31 mouse cellular contexts compared by ENCODE assay signal in genomic region chr4:141386150-141386549, GRCm38 (mm10). TPM values are rescaled to one million over a fixed set of nuclear protein-coding genes. Genes with fewer than 3 reads are reported as not detected.
DNase-seq lines count a peak whose midpoint lies in the region; ATAC-seq and TF ChIP-seq lines count a peak whose summit lies in the region.
"Had no signal": no experiment of that assay in that cellular context is flagged by ENCODE, and none has a peak within 500 bp of the region (broad histone marks: within the 10 kb centered on the region; RNA-seq: fewer than 3 reads in every experiment).

No protein-coding gene starts in this region.

- no peak overlapping the region for H3K27ac ChIP-seq in intestine, postnatal 0 days (ENCODE audit: low read depth, low read length)
- no peak overlapping the region for H3K27ac ChIP-seq in intestine, embryonic 15.5 days
- H3K27ac ChIP-seq in lung, embryonic 14.5 days (ENCODE audit: low read depth), result no peak overlapping the region
- H3K27ac ChIP-seq in ES-Bruce4 (ENCODE audit: insufficient read depth, low read length), result no peak overlapping the region
- H3K27ac ChIP-seq in embryonic fibroblast, embryonic 13.5 days (ENCODE audit: insufficient read depth, low read length), result no peak overlapping the region
- H3K27ac ChIP-seq: limb, embryonic 15.5 days; lung, embryonic 15.5 days; midbrain, embryonic 12.5 days had no signal

- H3K9ac ChIP-seq in intestine, postnatal 0 days (ENCODE audit: low read depth, low read length), result no peak overlapping the region
- H3K9ac ChIP-seq in intestine, embryonic 15.5 days, result no peak overlapping the region
- H3K9ac ChIP-seq in lung, embryonic 14.5 days, result no peak overlapping the region
- no peak overlapping the region for H3K9ac ChIP-seq in ES-Bruce4 (ENCODE audit: low read depth, poor library complexity, severe bottlenecking)
- H3K9ac ChIP-seq: limb, embryonic 15.5 days; lung, embryonic 15.5 days; midbrain, embryonic 12.5 days had no signal

- H3K4me1 ChIP-seq in intestine, postnatal 0 days (replicated peaks; ENCODE audit: control insufficient read depth, insufficient read depth, low read length), result 0 out of 2 replicates have a peak, but pooled peaks cover 5% of the 10 kb centered on the region
- peaks cover 9% of the 10 kb centered on the region for H3K4me1 ChIP-seq in intestine, embryonic 15.5 days (replicated peaks)
- H3K4me1 ChIP-seq in lung, embryonic 14.5 days (ENCODE audit: insufficient read depth), result peaks cover 6% of the 10 kb centered on the region; the same call in 1 of the 2 replicates
- peaks cover 4% of the 10 kb centered on the region for H3K4me1 ChIP-seq in ES-Bruce4 (ENCODE audit: control insufficient read depth, insufficient read depth, low read length)
- no peaks in the 10 kb centered on the region for H3K4me1 ChIP-seq in embryonic fibroblast, embryonic 13.5 days (ENCODE audit: control insufficient read depth, insufficient read depth, low read length)

- H3K4me3 ChIP-seq in intestine, postnatal 0 days (ENCODE audit: low read depth, low read length), result no peak overlapping the region
- H3K4me3 ChIP-seq in intestine, embryonic 15.5 days (replicated peaks), result no peak overlapping the region
- H3K4me3 ChIP-seq in lung, embryonic 14.5 days (ENCODE audit: low read depth, low read length), result no peak overlapping the region
- no peak overlapping the region for H3K4me3 ChIP-seq in ES-Bruce4 (ENCODE audit: low read depth, low read length)
- H3K4me3 ChIP-seq in embryonic fibroblast, embryonic 13.5 days (ENCODE audit: insufficient read depth, low read length), result no peak overlapping the region
- H3K4me3 ChIP-seq: limb, embryonic 15.5 days; lung, embryonic 15.5 days; midbrain, embryonic 12.5 days; myocyte had no signal

- H3K9me3 ChIP-seq in intestine, postnatal 0 days (ENCODE audit: control insufficient read depth), result no peaks in the 10 kb centered on the region
- no peaks in the 10 kb centered on the region for H3K9me3 ChIP-seq in intestine, embryonic 15.5 days
- no peaks in the 10 kb centered on the region for H3K9me3 ChIP-seq in lung, embryonic 14.5 days (ENCODE audit: low read depth, low read length)
- H3K9me3 ChIP-seq in ES-Bruce4 (replicated peaks; ENCODE audit: control insufficient read depth, insufficient read depth, low read length, poor library complexity, severe bottlenecking), result no peaks in the 10 kb centered on the region
- H3K9me3 ChIP-seq: G1E; limb, embryonic 15.5 days; lung, embryonic 15.5 days; midbrain, embryonic 12.5 days had no signal

- WGBS in intestine, postnatal 0 days, result 77% methylated on average over 7 of the region's 7 CpGs
- WGBS in intestine, embryonic 15.5 days, result 74% methylated on average over 7 of the region's 7 CpGs
- 68% methylated on average over 7 of the region's 7 CpGs for WGBS in lung, embryonic 14.5 days

- peak; percentile 39 for TF ChIP-seq CTCF in intestine, postnatal 0 days (IDR thresholded peaks at IDR 0.05; ENCODE audit: low read depth)
- 0 out of 2 replicates have a peak, but pooled peaks have one; percentile 19 for TF ChIP-seq CTCF in lung, embryonic 14.5 days (IDR thresholded peaks at IDR 0.05; ENCODE audit: low read depth)
- TF ChIP-seq CTCF in ES-Bruce4 (IDR thresholded peaks at IDR 0.05; ENCODE audit: low read depth, low read length), result peak; percentile 31
- peak; percentile 24; the same call in 1 of the 2 replicates for TF ChIP-seq CTCF in embryonic fibroblast, embryonic 13.5 days (IDR thresholded peaks at IDR 0.05; ENCODE audit: borderline replicate concordance, insufficient read depth, low read length)

- peaks cover 28% of the 10 kb centered on the region; the same call in 1 of the 2 replicates for H3K27me3 ChIP-seq in intestine, postnatal 0 days (replicated peaks; ENCODE audit: control insufficient read depth, insufficient read depth, low read length)
- peaks cover 26% of the 10 kb centered on the region for H3K27me3 ChIP-seq in intestine, embryonic 15.5 days (replicated peaks)
- H3K27me3 ChIP-seq in lung, embryonic 14.5 days (ENCODE audit: insufficient read depth, low read length), result peaks cover 25% of the 10 kb centered on the region
- H3K27me3 ChIP-seq in ES-Bruce4 (ENCODE audit: control insufficient read depth, insufficient read depth, low read length, poor library complexity, severe bottlenecking), result no peaks in the 10 kb centered on the region

- no peak for TF ChIP-seq EP300 in ES-Bruce4 (IDR thresholded peaks at IDR 0.05; ENCODE audit: insufficient read depth, low read depth, low read length)

- no peaks in the 10 kb centered on the region for H3K36me3 ChIP-seq in intestine, postnatal 0 days (ENCODE audit: control insufficient read depth, insufficient read depth)
- no peaks in the 10 kb centered on the region for H3K36me3 ChIP-seq in intestine, embryonic 15.5 days
- no peaks in the 10 kb centered on the region for H3K36me3 ChIP-seq in lung, embryonic 14.5 days (ENCODE audit: insufficient read depth)
- H3K36me3 ChIP-seq in ES-Bruce4 (ENCODE audit: control insufficient read depth, insufficient read depth, low read length, poor library complexity, severe bottlenecking), result no peaks in the 10 kb centered on the region
- H3K36me3 ChIP-seq: G1E; limb, embryonic 15.5 days; lung, embryonic 15.5 days; midbrain, embryonic 12.5 days had no signal

- H3K4me2 ChIP-seq in intestine, postnatal 0 days (replicated peaks; ENCODE audit: low read depth), result no peak overlapping the region
- no peak overlapping the region for H3K4me2 ChIP-seq in intestine, embryonic 15.5 days (replicated peaks)
- no peak overlapping the region for H3K4me2 ChIP-seq in lung, embryonic 14.5 days
- H3K4me2 ChIP-seq: limb, embryonic 15.5 days; lung, embryonic 15.5 days; midbrain, embryonic 12.5 days had no signal

- DNase-seq in lung, embryonic 14.5 days, result no peak
- no peak for DNase-seq in lung, postnatal 25 days (ENCODE audit: low spot score)
- DNase-seq in cerebellum, adult 11 months, result no peak
- no peak for DNase-seq in layer of hippocampus, adult 18-20 months (ENCODE audit: low spot score in 2 of 2)
- DNase-seq: adrenal gland, postnatal 36 days; cerebellum, adult 9-10 months; embryo, embryonic 11 days; kidney, adult 9 months; kidney, postnatal 4 days; right cerebral cortex, postnatal 14 days; spleen, adult 18-20 months; thymus, adult 18-20 months had no signal

- no peak for TF ChIP-seq POLR2A in ES-Bruce4 (IDR thresholded peaks at IDR 0.05; ENCODE audit: insufficient read depth, low read length)
- no peak for TF ChIP-seq POLR2A in embryonic fibroblast, embryonic 13.5 days (IDR thresholded peaks at IDR 0.05; ENCODE audit: low read depth, low read length)

- ATAC-seq in intestine, postnatal 0 days, result no peak
- no peak for ATAC-seq in intestine, embryonic 15.5 days
- ATAC-seq in lung, embryonic 14.5 days (ENCODE audit: insufficient read depth), result no peak

RNA-seq across cellular contexts. Expression of gene Clcnka, which starts 12.4 kb away (rescaled TPM):
- polyA plus RNA-seq in intestine, postnatal 0 days (2015; fragmentation: Nextera tagmentation; extraction: Ambion mirVana), result 0.14 TPM in 1 of 2 replicates, not detected in the other
- 0.06 and 0.08 TPM in 2 replicates for polyA plus RNA-seq in intestine, embryonic 15.5 days (2015; fragmentation: Nextera tagmentation; extraction: Ambion mirVana)
- 0.31 and 0.80 TPM in 2 replicates for polyA plus RNA-seq in lung, embryonic 14.5 days (2014; fragmentation: Nextera tagmentation; extraction: Ambion mirVana)
- polyA plus RNA-seq in ES-Bruce4 (2011; ENCODE audit: insufficient read depth, insufficient read length, low read depth, missing spikeins), result not detected in 2 replicates
- polyA plus RNA-seq in embryonic fibroblast, embryonic 13.5 days (2011; ENCODE audit: insufficient read length, low read depth, missing spikeins), result not detected in 2 replicates
- total RNA-seq in layer of hippocampus, adult 18-20 months (2021), result not detected
- total RNA-seq: adrenal gland, postnatal 36 days; G1E; gastrocnemius, adult 18-20 months; hematopoietic stem cell, adult 5-6 weeks; left cerebral cortex, postnatal 25 days had no signal
- polyA plus RNA-seq: C2C12; G1E; midbrain, embryonic 12.5 days had no signal

RNA-seq across cellular contexts. Expression of gene Fam131c, which starts 18.1 kb away (rescaled TPM):
- 1.4 and 2.4 TPM in 2 replicates for polyA plus RNA-seq in intestine, postnatal 0 days (2015; fragmentation: Nextera tagmentation; extraction: Ambion mirVana)
- 2.0 and 2.3 TPM in 2 replicates for polyA plus RNA-seq in intestine, embryonic 15.5 days (2015; fragmentation: Nextera tagmentation; extraction: Ambion mirVana)
- polyA plus RNA-seq in lung, embryonic 14.5 days (2014; fragmentation: Nextera tagmentation; extraction: Ambion mirVana), result 3.2 and 4.2 TPM in 2 replicates
- 3.0 and 3.6 TPM in 2 replicates for polyA plus RNA-seq in ES-Bruce4 (2011; ENCODE audit: insufficient read depth, insufficient read length, low read depth, missing spikeins)
- not detected in 2 replicates for polyA plus RNA-seq in embryonic fibroblast, embryonic 13.5 days (2011; ENCODE audit: insufficient read length, low read depth, missing spikeins)
- 1 to 10 TPM; 3.1 to 3.9 TPM for total RNA-seq in layer of hippocampus, adult 18-20 months (2021)
- total RNA-seq: G1E; hematopoietic stem cell, adult 5-6 weeks had no signal
- polyA plus RNA-seq: G1E had no signal

RNA-seq across cellular contexts. Expression of gene Clcnkb, which starts 29.7 kb away (rescaled TPM):
- polyA plus RNA-seq in intestine, postnatal 0 days (2015; fragmentation: Nextera tagmentation; extraction: Ambion mirVana), result not detected in 2 replicates
- polyA plus RNA-seq in intestine, embryonic 15.5 days (2015; fragmentation: Nextera tagmentation; extraction: Ambion mirVana), result not detected in 2 replicates
- polyA plus RNA-seq in lung, embryonic 14.5 days (2014; fragmentation: Nextera tagmentation; extraction: Ambion mirVana), result not detected in 2 replicates
- polyA plus RNA-seq in ES-Bruce4 (2011; ENCODE audit: insufficient read depth, insufficient read length, low read depth, missing spikeins), result 1.0 and 1.5 TPM in 2 replicates
- polyA plus RNA-seq in embryonic fibroblast, embryonic 13.5 days (2011; ENCODE audit: insufficient read length, low read depth, missing spikeins), result not detected in 2 replicates
- total RNA-seq in layer of hippocampus, adult 18-20 months (2021), result not detected
- total RNA-seq: adrenal gland, postnatal 36 days; hematopoietic stem cell, adult 5-6 weeks; layer of hippocampus, postnatal 25 days; left cerebral cortex, postnatal 25 days had no signal
- polyA plus RNA-seq: C2C12; embryonic facial prominence, embryonic 14.5 days; G1E; limb, embryonic 15.5 days; lung, embryonic 15.5 days; midbrain, embryonic 12.5 days; neural tube, embryonic 14.5 days; stomach, embryonic 14.5 days had no signal

RNA-seq across cellular contexts. Expression of gene Hspb7, which starts 34.4 kb away (rescaled TPM):
- polyA plus RNA-seq in intestine, postnatal 0 days (2015; fragmentation: Nextera tagmentation; extraction: Ambion mirVana), result 4.7 and 8.0 TPM in 2 replicates
- 3.0 and 3.1 TPM in 2 replicates for polyA plus RNA-seq in intestine, embryonic 15.5 days (2015; fragmentation: Nextera tagmentation; extraction: Ambion mirVana)
- polyA plus RNA-seq in lung, embryonic 14.5 days (2014; fragmentation: Nextera tagmentation; extraction: Ambion mirVana), result 0.80 and 3.2 TPM in 2 replicates
- 0.40 TPM in 1 of 2 replicates, not detected in the other for polyA plus RNA-seq in ES-Bruce4 (2011; ENCODE audit: insufficient read depth, insufficient read length, low read depth, missing spikeins)
- polyA plus RNA-seq in embryonic fibroblast, embryonic 13.5 days (2011; ENCODE audit: insufficient read length, low read depth, missing spikeins), result 1.2 and 1.9 TPM in 2 replicates
- total RNA-seq in layer of hippocampus, adult 18-20 months (2021), result not detected
- total RNA-seq: G1E; layer of hippocampus, postnatal 25 days had no signal
- polyA plus RNA-seq: G1E had no signal

RNA-seq across cellular contexts. Expression of gene Srarp, which starts 49.8 kb away (rescaled TPM):
- not detected in 2 replicates for polyA plus RNA-seq in intestine, postnatal 0 days (2015; fragmentation: Nextera tagmentation; extraction: Ambion mirVana)
- polyA plus RNA-seq in intestine, embryonic 15.5 days (2015; fragmentation: Nextera tagmentation; extraction: Ambion mirVana), result not detected in 2 replicates
- not detected in 2 replicates for polyA plus RNA-seq in lung, embryonic 14.5 days (2014; fragmentation: Nextera tagmentation; extraction: Ambion mirVana)
- not detected in 2 replicates for polyA plus RNA-seq in ES-Bruce4 (2011; ENCODE audit: insufficient read depth, insufficient read length, low read depth, missing spikeins)
- polyA plus RNA-seq in embryonic fibroblast, embryonic 13.5 days (2011; ENCODE audit: insufficient read length, low read depth, missing spikeins), result not detected in 2 replicates
- total RNA-seq in layer of hippocampus, adult 18-20 months (2021), result 1 to 10 TPM; 2.4 to 3.9 TPM
- total RNA-seq: adrenal gland, postnatal 36 days; G1E; gastrocnemius, postnatal 4 days; hematopoietic stem cell, adult 5-6 weeks had no signal
- polyA plus RNA-seq: C2C12; embryonic facial prominence, embryonic 14.5 days; G1E; heart, embryonic 16.5 days; limb, embryonic 15.5 days; lung, embryonic 15.5 days; myocyte; stomach, embryonic 14.5 days had no signal
